Mouse (Mus musculus) neural tube, embryonic 14.5 days (tissue): ENCODE measurements around the gene Mamdc4. TPM values are rescaled to one million over a fixed set of nuclear protein-coding genes. Genes with fewer than 3 reads are reported as not detected.

ENCODE experiments used
- ATAC-seq: fragments of 200-750 bp; cut with Nextera tagmentation; 2 replicates; pipeline ENCODE4 v1.8.0; 2017; ENCODE audit warnings: low read depth, mild to moderate bottlenecking, moderate TSS enrichment, moderate library complexity
- H3K27ac ChIP-seq: fragments of 300-500 bp; sonication (generic); 2 replicates; pipeline ENCODE4 v1.5.1; 2014; ENCODE audit warnings: low read depth, mild to moderate bottlenecking, control low read depth, low read length, moderate library complexity, mixed read lengths
- H3K27me3 ChIP-seq: fragments of 300-500 bp; sonication (generic); 2 replicates; pipeline ENCODE4 v1.6.1; 2014; ENCODE audit warnings: low read length; ENCODE audit not compliant: control insufficient read depth, insufficient read depth
- H3K36me3 ChIP-seq: fragments of 300-500 bp; sonication (generic); 2 replicates; pipeline ENCODE4 v1.6.1; 2014; ENCODE audit warnings: low read length, mixed read lengths; ENCODE audit not compliant: control insufficient read depth, insufficient read depth
- H3K4me1 ChIP-seq: fragments of 300-500 bp; sonication (generic); 2 replicates; pipeline ENCODE4 v1.6.1; 2014; ENCODE audit warnings: low read length; ENCODE audit not compliant: control insufficient read depth, insufficient read depth
- H3K4me2 ChIP-seq: fragments of 300-500 bp; sonication (generic); 2 replicates; pipeline ENCODE4 v1.6.1; 2014; ENCODE audit warnings: mild to moderate bottlenecking, low read depth, low read length, control low read depth
- H3K4me3 ChIP-seq: fragments of 300-500 bp; sonication (generic); 2 replicates; pipeline ENCODE4 v1.5.1; 2014; ENCODE audit warnings: low read depth, low read length, control low read depth, mixed read lengths
- H3K9ac ChIP-seq: fragments of 300-500 bp; sonication (generic); replicated peaks from 2 replicates; pipeline ENCODE4 v1.6.1; 2014; ENCODE audit warnings: low read depth, mild to moderate bottlenecking, control low read depth, low read length, mixed read lengths
- H3K9me3 ChIP-seq: fragments of 300-500 bp; sonication (generic); 2 replicates; pipeline ENCODE4 v1.6.1; 2016; ENCODE audit warnings: low read length; ENCODE audit not compliant: control insufficient read depth
- WGBS: fragments of 180-500 bp; shearing (Covaris S2); extraction: QIAGEN DNeasy Blood & Tissue Kit; methylation state at CpG from one replicate; pipeline ENCODE4 v1.1.7; 2014; 5-methylcytosine and 5-hydroxymethylcytosine counted together
- polyA plus RNA-seq: library from polyadenylated mRNA; unstranded; fragments of >200 nt; fragmentation: Nextera tagmentation; extraction: Ambion mirVana; gene quantifications from 2 replicates; pipeline ENCODE4 v1.2.1, GENCODE M21; 2014

Gene Mamdc4
- polyA plus RNA-seq, 1 experiment from 2014 or later = 2.3 TPM

GRCm38 (mm10) chr2:25585601-25586000, 11.0 kb upstream of the Mamdc4 start:
- Histone ChIP-seq H3K27ac (no peak overlapping the region), H3K9ac (no peak overlapping the region), H3K27me3 (peaks cover under 1% of the 10 kb centered on the region; the same call in 1 of the 2 replicates), H3K9me3 (no peaks in the 10 kb centered on the region), H3K4me3 (no peak overlapping the region), H3K36me3 (peaks cover 14% of the 10 kb centered on the region), H3K4me2 (no peak overlapping the region), H3K4me1 (peaks cover 23% of the 10 kb centered on the region)
- WGBS = 94% methylated on average over 3 of the region's 3 CpGs
- no peak for ATAC-seq

- no peak overlapping the region for H3K27ac ChIP-seq
- no peak overlapping the region for H3K4me2 ChIP-seq
- H3K9ac ChIP-seq = no peak overlapping the region
- H3K4me1 ChIP-seq = peaks cover 30% of the 10 kb centered on the region
- 85% methylated on average over 4 of the region's 4 CpGs for WGBS
- H3K27me3 ChIP-seq = peaks cover 8% of the 10 kb centered on the region
- no peaks in the 10 kb centered on the region for H3K9me3 ChIP-seq
- peaks cover 7% of the 10 kb centered on the region; the same call in 1 of the 2 replicates for H3K36me3 ChIP-seq
- no peak overlapping the region for H3K4me3 ChIP-seq
- ATAC-seq = no peak
Observed at GRCm38 (mm10) chr2:25584856-25585255, 10.2 kb upstream of the Mamdc4 start.

- Histone ChIP-seq H3K36me3 (peaks cover 7% of the 10 kb centered on the region; the same call in 1 of the 2 replicates), H3K4me1 (peaks cover 33% of the 10 kb centered on the region), H3K27me3 (peaks cover 15% of the 10 kb centered on the region), H3K9me3 (no peaks in the 10 kb centered on the region), H3K9ac (no peak overlapping the region), H3K4me2 (no peak overlapping the region), H3K27ac (no peak overlapping the region), H3K4me3 (no peak overlapping the region)
- WGBS = 93% methylated on average over 3 of the region's 3 CpGs
- ATAC-seq = no peak
Observed at GRCm38 (mm10) chr2:25584152-25584551, 9.5 kb upstream of the Mamdc4 start.

- Histone ChIP-seq H3K27me3 (peaks cover 21% of the 10 kb centered on the region), H3K4me2 (no peak overlapping the region), H3K9ac (no peak overlapping the region), H3K9me3 (no peaks in the 10 kb centered on the region), H3K36me3 (peaks cover 10% of the 10 kb centered on the region; the same call in 1 of the 2 replicates), H3K4me3 (no peak overlapping the region), H3K27ac (peak overlapping the region; percentile 62; the same call in 1 of the 2 replicates), H3K4me1 (peaks cover 33% of the 10 kb centered on the region)
- no peak for ATAC-seq
- WGBS = 68% methylated on average over 4 of the region's 4 CpGs
Observed at GRCm38 (mm10) chr2:25583571-25583970, 8.9 kb upstream of the Mamdc4 start.

- peaks cover 25% of the 10 kb centered on the region for H3K27me3 ChIP-seq
- peak overlapping the region; percentile 62 for H3K27ac ChIP-seq
- H3K9me3 ChIP-seq = no peaks in the 10 kb centered on the region
- no peak overlapping the region for H3K9ac ChIP-seq
- H3K4me2 ChIP-seq = no peak overlapping the region
- H3K4me3 ChIP-seq = no peak overlapping the region
- peaks cover 33% of the 10 kb centered on the region for H3K4me1 ChIP-seq
- WGBS = 70% methylated on average over 6 of the region's 6 CpGs
- ATAC-seq = no peak
- peaks cover 10% of the 10 kb centered on the region; the same call in 1 of the 2 replicates for H3K36me3 ChIP-seq
Observed at GRCm38 (mm10) chr2:25583120-25583481, 8.5 kb upstream of the Mamdc4 start.

GRCm38 (mm10) chr2:25582466-25583119, 7.9 kb upstream of the Mamdc4 start:
- Histone ChIP-seq H3K4me2 (no peak overlapping the region; the same call in 1 of the 2 replicates), H3K4me1 (peaks cover 38% of the 10 kb centered on the region)
- peak; percentile 42 for ATAC-seq

GRCm38 (mm10) chr2:25581901-25582301, 7.3 kb upstream of the Mamdc4 start:
- H3K4me2 ChIP-seq = peak overlapping the region; percentile 66; the same call in 1 of the 2 replicates
- 37% methylated on average over 6 of the region's 6 CpGs for WGBS
- H3K4me3 ChIP-seq = no peak overlapping the region
- no peak overlapping the region; the same call in 1 of the 2 replicates for H3K9ac ChIP-seq
- H3K36me3 ChIP-seq = peaks cover 10% of the 10 kb centered on the region; the same call in 1 of the 2 replicates
- H3K27ac ChIP-seq = peak overlapping the region; percentile 39; the same call in 1 of the 2 replicates
- H3K4me1 ChIP-seq = peaks cover 43% of the 10 kb centered on the region
- no peak; the same call in 1 of the 2 replicates for ATAC-seq
- no peaks in the 10 kb centered on the region for H3K9me3 ChIP-seq
- peaks cover 37% of the 10 kb centered on the region for H3K27me3 ChIP-seq

More at GRCm38 (mm10) chr2:25582466-25583119, 7.9 kb upstream of the Mamdc4 start:
- Histone ChIP-seq H3K27ac (peak overlapping the region; percentile 62), H3K36me3 (peaks cover 10% of the 10 kb centered on the region; the same call in 1 of the 2 replicates), H3K9ac (no peak overlapping the region), H3K9me3 (no peaks in the 10 kb centered on the region), H3K4me3 (no peak overlapping the region), H3K27me3 (peaks cover 30% of the 10 kb centered on the region)
- WGBS = 27% methylated on average over 12 of the region's 12 CpGs

- 6% methylated on average over 19 of the region's 19 CpGs for WGBS
- Histone ChIP-seq H3K4me3 (peak within 1 kb of the TSS; percentile 51), H3K27ac (peak within 1 kb of the TSS; percentile 62), H3K36me3 (peaks cover 10% of the 10 kb centered on the region; the same call in 1 of the 2 replicates), H3K27me3 (peaks cover 41% of the 10 kb centered on the region), H3K9me3 (no peaks in the 10 kb centered on the region), H3K9ac (peak within 1 kb of the TSS; percentile 56), H3K4me2 (peak within 1 kb of the TSS; percentile 66), H3K4me1 (peaks cover 43% of the 10 kb centered on the region)
- peak; percentile 76 for ATAC-seq
Observed at GRCm38 (mm10) chr2:25581294-25581864, 6.7 kb upstream of the Mamdc4 start, which contains the start of gene Ajm1. Ajm1 (minus strand) TSS chr2:25581757.

- 46% methylated on average over 6 of the region's 6 CpGs for WGBS
- H3K27ac ChIP-seq = no peak overlapping the region
- peak overlapping the region; percentile 66 for H3K4me2 ChIP-seq
- H3K9me3 ChIP-seq = no peaks in the 10 kb centered on the region
- peaks cover 10% of the 10 kb centered on the region; the same call in 1 of the 2 replicates for H3K36me3 ChIP-seq
- H3K27me3 ChIP-seq = peaks cover 41% of the 10 kb centered on the region
- H3K9ac ChIP-seq = peak overlapping the region; percentile 56; the same call in 1 of the 2 replicates
- ATAC-seq = no peak
- peaks cover 45% of the 10 kb centered on the region for H3K4me1 ChIP-seq
- peak overlapping the region; percentile 51 for H3K4me3 ChIP-seq
Observed at GRCm38 (mm10) chr2:25580621-25581101, 6.0 kb upstream of the Mamdc4 start.
